Mouse (Mus musculus): ENCODE data around the gene Spsb3. TPM values are rescaled to one million over a fixed set of nuclear protein-coding genes. Genes with fewer than 3 reads are reported as not detected.

Gene Spsb3
- polyA plus RNA-seq (2017; shearing (Covaris generic)) = 10 to 100 TPM; 48.5 to 53.2 (median 49.1) TPM

- ATAC-seq = peak; percentile 95
These were observed at the start of gene Spsb3, which contains the start of gene Nubp2 for GRCm38 (mm10) chr17:24886134-24886931. Gene Spsb3, plus strand, starts transcription at chr17:24886643. Gene Nubp2, minus strand, starts transcription at chr17:24886349.

- no peak for ATAC-seq
These were observed 46.6 kb upstream of the Spsb3 start, which contains the start of gene Hagh for GRCm38 (mm10) chr17:24839842-24840241. Gene Hagh, plus strand, starts transcription at chr17:24840143.

GRCm38 (mm10) chr17:24840341-24840740, 46.1 kb upstream of the Spsb3 start:
- no peak for ATAC-seq

GRCm38 (mm10) chr17:24841133-24841532, 45.3 kb upstream of the Spsb3 start:
- ATAC-seq = no peak

GRCm38 (mm10) chr17:24842631-24843030, 43.8 kb upstream of the Spsb3 start:
- ATAC-seq = no peak

- no peak for ATAC-seq
These were observed 41.9 kb upstream of the Spsb3 start for GRCm38 (mm10) chr17:24844525-24844924.

- ATAC-seq = no peak
These were observed 39.1 kb upstream of the Spsb3 start for GRCm38 (mm10) chr17:24847386-24847785.

GRCm38 (mm10) chr17:24848600-24849031, 37.8 kb upstream of the Spsb3 start:
- no peak for ATAC-seq

GRCm38 (mm10) chr17:24849733-24850064, 36.7 kb upstream of the Spsb3 start:
- no peak for ATAC-seq

- peak; percentile 99 for ATAC-seq
These were observed 36.2 kb upstream of the Spsb3 start, which contains the start of gene Fahd1 for GRCm38 (mm10) chr17:24850065-24850772. Gene Fahd1, minus strand, starts transcription at chr17:24850364.

GRCm38 (mm10) chr17:24850773-24851127, 35.7 kb upstream of the Spsb3 start:
- no peak for ATAC-seq

GRCm38 (mm10) chr17:24851381-24852125, 34.9 kb upstream of the Spsb3 start:
- ATAC-seq = no peak

- no peak for ATAC-seq
These were observed 30.5 kb upstream of the Spsb3 start for GRCm38 (mm10) chr17:24855838-24856464.

- no peak for ATAC-seq
These were observed 29.9 kb upstream of the Spsb3 start for GRCm38 (mm10) chr17:24856589-24856988.

GRCm38 (mm10) chr17:24857831-24858470, 28.5 kb upstream of the Spsb3 start:
- ATAC-seq = no peak

GRCm38 (mm10) chr17:24858967-24859366, 27.5 kb upstream of the Spsb3 start:
- ATAC-seq = no peak

- ATAC-seq = no peak
These were observed 26.4 kb upstream of the Spsb3 start for GRCm38 (mm10) chr17:24860076-24860475.

- ATAC-seq = no peak
These were observed 24.7 kb upstream of the Spsb3 start for GRCm38 (mm10) chr17:24861785-24862184.

- ATAC-seq = no peak
These were observed 20.7 kb upstream of the Spsb3 start, which contains the start of gene Igfals for GRCm38 (mm10) chr17:24865776-24866175. Gene Igfals, plus strand, starts transcription at chr17:24865997.

GRCm38 (mm10) chr17:24867914-24868313, 18.5 kb upstream of the Spsb3 start:
- ATAC-seq = no peak

- ATAC-seq = no peak
These were observed 12.6 kb upstream of the Spsb3 start for GRCm38 (mm10) chr17:24873695-24874404.

Measured in inflammation-experienced regulatory T-cells, adult 6 months (primary cell).